Mouse (Mus musculus): Measurements from ENCODE around the gene Ube2n.

The Ube2n gene

DNA sequence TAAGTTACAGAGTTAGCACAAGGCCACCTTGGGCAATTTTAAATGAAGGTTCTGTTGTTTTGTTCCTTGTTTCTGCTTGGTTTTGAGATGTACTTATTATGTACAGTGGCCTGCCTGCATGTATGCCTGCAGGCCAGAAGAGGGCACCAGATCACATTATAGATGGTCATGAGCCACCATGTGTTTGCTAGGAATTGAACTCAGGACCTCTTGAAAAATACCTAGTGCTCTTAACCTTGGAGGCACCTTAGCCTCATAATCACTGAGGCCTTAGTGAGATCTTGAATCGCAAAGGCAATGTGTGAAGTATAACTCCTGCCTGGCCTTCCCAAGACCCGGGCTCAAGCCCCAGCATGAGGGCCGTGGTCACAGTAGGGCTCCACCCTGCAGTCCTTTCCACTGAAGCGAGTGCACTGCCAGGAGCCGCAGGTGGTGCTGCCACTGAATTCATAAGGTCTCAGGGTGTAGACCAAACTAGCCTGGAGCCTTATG is 42.4 kb downstream of the Ube2n start:
- DNase-seq (ENCODE audit: inconsistent age in 2 of 2, low spot score in 1 of 2) = peak in 1 of 2 experiments; percentile 75

DNA sequence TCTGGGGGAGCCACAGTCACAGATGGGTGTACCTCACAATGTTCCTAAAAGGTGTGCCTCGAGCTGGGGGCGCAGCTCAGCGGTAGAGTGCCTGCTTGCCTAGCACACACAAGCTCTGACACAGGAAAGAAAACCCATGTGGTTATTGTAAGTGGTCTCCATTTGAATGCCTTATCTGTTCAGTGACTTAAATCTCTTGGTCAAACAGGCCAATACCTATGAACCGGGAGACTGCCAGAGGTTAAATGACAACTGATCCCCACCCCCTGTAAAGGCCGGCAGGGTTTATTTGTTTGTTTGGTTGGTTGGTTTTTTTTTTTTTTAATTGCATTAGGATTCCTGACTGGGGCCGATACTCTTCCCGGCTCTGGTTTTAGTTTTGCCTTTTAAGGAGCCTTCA is 44.5 kb downstream of the Ube2n start:
- DNase-seq (ENCODE audit: inconsistent age in 2 of 2, low spot score in 1 of 2) = peak in 1 of 2 experiments; percentile 13

GRCm38 (mm10) chr10:95560394-95560983 is 45.5 kb downstream of the Ube2n start:
- peak in 1 of 2 experiments; percentile 21 for DNase-seq (ENCODE audit: inconsistent age in 2 of 2, low spot score in 1 of 2)

GRCm38 (mm10) chr10:95561616-95562015 is 46.7 kb downstream of the Ube2n start:
- peak in 1 of 2 experiments; percentile 48 for DNase-seq (ENCODE audit: inconsistent age in 2 of 2, low spot score in 1 of 2)

DNA sequence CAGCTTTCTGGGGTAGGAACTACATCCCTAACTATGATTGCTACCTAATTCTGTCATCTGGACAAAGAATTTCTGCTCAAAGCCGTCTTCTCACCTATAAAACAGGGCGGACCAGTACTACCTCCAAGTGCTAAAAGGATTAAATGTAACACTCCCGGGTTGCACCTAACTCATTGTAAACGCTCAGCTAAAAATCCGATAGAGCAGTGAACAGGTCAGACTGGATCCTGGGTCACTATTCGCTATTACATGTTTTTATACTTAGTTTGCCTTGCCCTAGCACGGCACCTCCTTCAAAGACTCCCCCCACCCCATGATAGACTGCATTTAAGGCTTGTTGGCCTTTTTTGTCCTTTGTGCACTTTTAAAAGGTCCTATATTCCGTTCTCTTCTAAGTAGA is 47.5 kb downstream of the Ube2n start:
- DNase-seq (ENCODE audit: inconsistent age in 2 of 2, low spot score in 1 of 2) = peak in 1 of 2 experiments; percentile 72

- DNase-seq (ENCODE audit: inconsistent age in 2 of 2, low spot score in 1 of 2) = peak; percentile 81 to 92
Measured at GRCm38 (mm10) chr10:95562859-95563841, 48.2 kb downstream of the Ube2n start.

- peak; percentile 89 to 94 for DNase-seq (ENCODE audit: inconsistent age in 2 of 2, low spot score in 1 of 2)
Measured at GRCm38 (mm10) chr10:95563851-95564845, 49.2 kb downstream of the Ube2n start, which contains the start of gene Nudt4. Gene Nudt4 (minus strand): TSS chr10:95564146.

DNA sequence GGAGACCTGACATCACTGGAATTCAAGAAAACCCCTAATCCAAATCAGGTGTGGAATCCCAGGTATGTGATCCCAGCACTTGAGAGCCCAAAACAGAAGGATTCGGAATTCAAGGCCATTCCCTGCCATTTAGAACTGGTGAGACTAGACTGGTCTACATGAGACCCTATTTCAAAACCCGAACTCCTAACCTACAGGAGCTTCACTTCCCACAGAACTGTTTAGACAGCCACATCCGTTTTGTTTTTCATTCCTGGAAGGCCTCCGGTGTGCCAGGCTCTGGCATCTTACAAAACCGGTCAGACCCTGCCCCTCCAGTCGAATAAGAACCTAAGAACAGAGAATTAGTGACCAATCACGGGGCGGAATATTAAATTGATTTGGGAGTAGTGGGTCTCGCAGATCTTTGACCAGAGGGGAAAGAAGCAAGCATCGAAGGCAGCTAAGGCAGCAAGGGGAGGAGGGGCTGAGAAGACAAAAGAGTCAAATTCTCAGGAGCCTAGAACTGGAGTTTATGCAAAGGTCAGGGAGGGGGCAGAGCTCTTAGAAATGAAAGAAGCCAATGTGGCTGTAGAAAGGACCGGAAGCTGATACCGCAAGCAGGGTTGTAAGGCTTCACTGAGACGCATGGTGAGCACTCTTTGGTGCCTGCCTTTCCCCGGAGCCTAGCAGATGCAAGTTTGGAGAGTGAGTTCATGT is 50.4 kb downstream of the Ube2n start:
- peak in 1 of 2 experiments; percentile 37 for DNase-seq (ENCODE audit: inconsistent age in 2 of 2, low spot score in 1 of 2)

GRCm38 (mm10) chr10:95566786-95567185 is 51.8 kb downstream of the Ube2n start:
- no peak for DNase-seq (ENCODE audit: inconsistent age in 2 of 2, low spot score in 1 of 2)

DNA sequence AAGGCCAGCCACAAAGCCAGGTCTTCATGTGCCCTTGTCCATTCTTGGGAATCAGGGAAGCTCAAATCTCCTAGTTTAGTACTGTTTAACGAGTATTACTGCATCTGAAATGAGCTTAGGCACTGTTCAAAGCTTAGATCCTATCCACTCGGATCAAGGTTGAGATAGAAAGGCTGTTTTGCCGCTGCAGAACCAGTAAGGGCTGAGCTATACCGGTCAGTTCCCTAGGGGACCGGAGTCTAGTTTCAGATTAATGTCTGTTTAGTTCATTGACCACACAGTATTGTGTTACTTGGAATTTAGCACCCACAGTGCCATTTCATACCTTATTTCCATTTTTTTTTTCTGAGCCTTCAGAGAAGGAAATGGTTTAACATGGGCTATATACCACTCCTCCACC is 52.6 kb downstream of the Ube2n start:
- DNase-seq (ENCODE audit: inconsistent age in 2 of 2, low spot score in 1 of 2) = no peak

DNA sequence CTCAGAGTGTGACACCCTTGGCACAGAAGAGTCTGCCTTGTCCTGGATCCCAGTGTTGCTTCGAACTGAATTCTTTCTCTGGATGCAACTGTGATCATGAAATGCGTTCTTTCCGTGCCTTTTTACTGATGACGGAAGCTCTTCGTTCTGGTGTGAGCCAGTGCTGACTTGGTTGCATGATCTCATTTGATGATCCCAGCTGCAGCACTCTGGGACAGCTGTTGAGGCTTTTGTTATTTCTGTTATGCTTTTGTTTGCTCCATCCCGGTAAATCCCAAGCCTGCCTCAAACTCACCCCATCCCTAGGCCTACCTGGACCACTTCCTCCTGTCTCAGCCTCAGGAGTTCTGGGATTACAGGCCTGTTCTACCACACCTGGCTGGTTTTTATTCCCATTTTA is 53.1 kb downstream of the Ube2n start:
- no peak for DNase-seq (ENCODE audit: inconsistent age in 2 of 2, low spot score in 1 of 2)

- DNase-seq (ENCODE audit: inconsistent age in 2 of 2, low spot score in 1 of 2) = no peak
Measured at GRCm38 (mm10) chr10:95569441-95569840, 54.5 kb downstream of the Ube2n start.

DNA sequence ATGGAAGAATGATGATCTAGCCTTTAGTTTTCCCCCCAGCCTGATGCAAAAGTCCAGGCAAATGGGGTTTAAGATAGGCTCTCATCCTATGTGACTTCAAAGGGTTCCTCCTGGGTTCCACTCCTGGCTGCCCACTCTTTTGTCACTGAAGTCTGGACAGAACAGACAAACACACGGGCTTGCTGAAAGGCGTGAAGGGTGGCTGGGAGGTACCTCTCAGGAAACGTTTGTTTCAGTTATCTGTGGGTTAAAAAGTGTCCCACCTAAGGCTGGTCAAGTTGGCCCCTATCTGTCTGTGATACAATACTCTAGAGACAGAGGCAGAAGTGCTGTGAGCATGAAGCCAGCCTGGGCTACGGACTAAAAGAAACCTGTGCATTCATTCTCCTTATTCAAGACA is 60.0 kb downstream of the Ube2n start:
- DNase-seq (ENCODE audit: inconsistent age in 2 of 2, low spot score in 1 of 2) = no peak

GRCm38 (mm10) chr10:95575839-95576380 is 61.0 kb downstream of the Ube2n start:
- DNase-seq (ENCODE audit: inconsistent age in 2 of 2, low spot score in 1 of 2) = no peak

DNA sequence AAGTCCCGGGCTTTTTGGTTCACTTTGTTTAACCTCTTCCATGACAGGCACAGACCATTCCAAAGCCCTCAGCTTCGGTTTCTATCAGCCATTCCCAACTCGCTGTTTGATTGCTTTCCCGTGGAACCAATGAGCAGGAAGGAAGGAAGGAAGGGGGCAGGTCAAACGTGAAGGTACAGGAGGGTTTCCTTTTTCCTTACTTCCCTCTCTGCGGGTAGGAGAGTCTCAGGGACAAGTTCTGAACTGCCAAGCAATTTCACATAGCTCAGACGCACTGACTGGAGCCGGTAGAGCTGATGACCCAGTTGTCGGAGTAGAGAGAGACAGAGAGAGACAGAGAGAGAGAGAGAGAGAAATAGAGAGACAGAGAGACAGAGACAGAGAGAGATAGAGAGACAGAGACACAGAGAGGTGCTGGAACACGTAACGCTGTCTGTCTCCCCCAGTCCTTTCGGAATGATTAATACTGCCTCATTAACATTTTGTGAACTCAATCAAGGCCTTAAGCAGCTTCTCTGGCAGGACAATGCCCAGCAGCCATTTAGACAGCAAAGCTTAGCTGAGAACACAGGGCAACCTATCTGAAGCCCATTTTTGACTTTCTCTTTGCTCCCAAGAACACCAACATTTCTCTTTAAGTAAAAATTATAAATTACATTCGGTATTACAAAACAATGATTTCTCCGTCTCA is 62.1 kb downstream of the Ube2n start:
- DNase-seq (ENCODE audit: inconsistent age in 2 of 2, low spot score in 1 of 2) = peak in 1 of 2 experiments; percentile 59

DNA sequence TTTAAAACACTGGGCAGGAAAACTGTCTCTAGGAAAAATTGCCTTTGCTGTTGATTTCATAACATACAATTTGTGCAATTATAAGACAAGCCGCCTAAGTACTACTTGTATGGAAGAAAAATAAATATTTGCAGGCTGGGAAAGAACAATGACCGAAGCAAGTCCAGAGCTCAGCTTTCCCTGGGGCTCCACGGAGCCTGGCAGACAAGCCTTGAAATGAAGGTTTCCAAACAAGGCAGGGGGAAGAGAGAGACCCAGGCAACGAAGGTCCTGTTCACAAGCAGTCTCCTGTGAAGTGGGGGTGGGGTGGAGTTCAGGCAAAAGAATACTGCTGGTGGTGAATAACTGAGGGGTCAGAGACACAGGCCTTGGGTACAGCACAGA is 62.6 kb downstream of the Ube2n start:
- DNase-seq (ENCODE audit: inconsistent age in 2 of 2, low spot score in 1 of 2) = peak in 1 of 2 experiments; percentile 61

DNA sequence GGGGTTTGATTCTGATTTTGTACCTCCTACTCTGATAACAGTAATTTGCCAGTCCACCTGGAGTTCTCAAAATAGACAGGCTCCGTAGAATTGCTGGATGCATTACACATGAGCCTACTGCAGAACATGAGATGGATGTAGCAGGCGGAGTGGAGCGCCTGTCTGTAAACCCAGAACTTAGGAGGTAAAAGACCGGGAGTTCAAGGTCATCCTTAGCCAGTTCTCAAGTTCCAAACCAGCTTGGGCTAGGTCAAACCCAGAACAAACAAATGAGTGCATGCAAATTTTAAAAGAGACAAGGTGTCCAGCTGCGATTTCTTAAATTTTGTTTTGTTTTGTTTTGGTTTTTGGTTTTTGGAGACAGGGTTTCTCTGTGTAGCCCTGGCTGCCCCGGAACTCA is 70.6 kb downstream of the Ube2n start:
- no peak for DNase-seq (ENCODE audit: inconsistent age in 2 of 2, low spot score in 1 of 2)

- no peak for DNase-seq (ENCODE audit: inconsistent age in 2 of 2, low spot score in 1 of 2)
Measured at GRCm38 (mm10) chr10:95587509-95588220, 72.7 kb downstream of the Ube2n start.

DNA sequence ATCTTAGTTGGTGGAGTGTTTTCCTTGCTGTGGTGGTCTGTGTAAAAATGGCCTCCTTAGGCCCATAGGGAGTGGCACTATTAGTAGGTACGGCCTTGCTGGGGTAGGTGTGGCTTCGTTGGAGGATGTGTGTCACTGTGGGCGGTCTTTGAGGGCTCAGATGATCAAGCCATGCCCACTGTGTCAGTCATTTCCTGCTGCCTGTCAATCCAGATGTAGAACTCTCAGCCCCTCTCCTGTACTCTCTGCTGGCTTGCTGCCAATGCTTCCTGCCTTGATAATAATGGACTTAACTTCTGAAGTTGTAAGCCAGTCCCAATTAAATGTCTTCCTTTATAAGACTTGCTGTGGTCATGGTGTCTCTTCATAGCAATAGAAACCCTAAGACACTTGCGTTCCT is 74.3 kb downstream of the Ube2n start:
- no peak for DNase-seq (ENCODE audit: inconsistent age in 2 of 2, low spot score in 1 of 2)
